Mouse (Mus musculus): ENCODE results near the gene Reg4.

- TF ChIP-seq GATA1 (IDR thresholded peaks at IDR 0.05; ENCODE audit: borderline replicate concordance, low read length) (no peak), FLI1 (IDR thresholded peaks at IDR 0.05; ENCODE audit: low read length) (no peak)
Measured at GRCm38 (mm10) chr3:98238150-98238549, 16.2 kb downstream of the Reg4 start.
